Mouse (Mus musculus): ENCODE results near the gene Slc2a9.

DNA sequence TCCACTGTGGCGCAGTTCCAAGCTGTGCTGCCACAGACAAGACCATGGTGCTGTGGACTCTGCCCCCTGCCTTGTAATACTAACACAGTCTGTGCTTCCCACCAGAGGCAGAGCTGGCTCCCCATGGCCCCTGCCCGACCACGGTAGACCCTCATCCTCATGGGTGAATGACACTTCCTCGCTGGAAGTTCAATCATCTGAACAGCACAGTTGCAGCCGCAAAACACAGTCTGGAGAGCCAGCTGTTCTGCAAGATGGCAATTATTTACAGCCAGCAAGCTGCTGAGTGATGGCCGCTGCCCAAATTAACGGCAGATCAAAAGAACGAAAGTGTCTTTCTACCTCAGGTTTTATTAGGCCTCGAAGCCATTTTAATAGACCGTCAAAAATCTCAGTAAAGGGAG is 114.5 kb downstream of the Slc2a9 start:
- no peak for TF ChIP-seq CTCF (IDR thresholded peaks at IDR 0.05; ENCODE audit: extremely low read depth, insufficient read length, insufficient replicate concordance, low read depth, low read length)
- no peak for TF ChIP-seq POLR2A (IDR thresholded peaks at IDR 0.05; ENCODE audit: low read depth, low read length)
